Mouse (Mus musculus) layer of hippocampus, adult 6 months (tissue): ENCODE results near the gene Cage1. TPM values are rescaled to one million over a fixed set of nuclear protein-coding genes. Genes with fewer than 3 reads are reported as not detected.

Experiments used
- long read RNA-seq, 2 experiments: library from polyadenylated mRNA; unstranded; transcript quantifications; one replicate each; pipeline ENCODE4 v2.0.0; 2019 to 2020
- microRNA-seq: library from miRNA; unstranded; fragments of <30 nt; microRNA quantifications from one replicate; pipeline ENCODE4 v1.2.0, GENCODE M21; 2020
- polyA plus RNA-seq: library from polyadenylated mRNA; unstranded; fragments of <200 nt; fragmentation: Nextera tagmentation; gene quantifications from 2 replicates; pipeline ENCODE4 v1.2.3, GENCODE M21; 2021

The Cage1 gene
- polyA plus RNA-seq = 1.8 and 2.4 TPM in 2 replicates
- long read RNA-seq, experiment 1, partial matches to known transcripts = 1 of 2 reads
- long read RNA-seq, experiment 1, other reads (novel, unspliced or antisense) = 1 of 2 reads
- long read RNA-seq, experiment 2, partial matches to known transcripts = 2 of 20 reads
- long read RNA-seq, experiment 2, other reads (novel, unspliced or antisense) = 11 of 20 reads

DNA sequence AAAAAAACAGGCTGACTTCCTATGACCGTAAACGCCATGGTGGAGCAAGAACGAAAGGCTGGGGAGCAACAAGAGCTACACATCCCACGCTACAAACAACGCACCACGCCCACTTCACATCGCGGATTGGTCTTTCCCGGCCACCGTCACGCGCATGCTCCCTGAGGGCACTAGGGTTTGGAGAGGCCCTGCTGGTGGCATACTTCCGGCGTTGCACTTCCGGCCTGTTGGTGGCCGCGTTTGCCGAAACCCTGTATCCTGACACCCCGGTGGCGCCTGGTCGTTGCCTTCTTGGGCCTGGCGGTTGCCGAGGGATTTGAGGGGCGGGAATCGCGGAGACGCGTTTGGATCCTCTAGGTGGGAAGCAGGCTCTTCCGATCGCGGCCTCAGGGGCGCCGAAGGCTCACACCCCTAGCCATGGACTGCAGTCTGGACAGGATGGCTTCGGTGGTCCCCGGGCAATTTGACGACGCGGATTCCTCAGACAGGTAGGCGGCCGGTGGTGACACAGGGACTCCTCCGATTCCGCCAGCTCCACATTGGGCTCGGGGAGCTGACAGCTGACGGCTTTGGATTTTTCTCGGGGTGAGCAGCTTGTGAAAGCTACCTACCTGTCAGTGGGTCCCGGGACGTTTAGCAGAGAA, at the start of gene Cage1:
TSS of gene Cage1 (minus strand) at position 26 of the 644 bp plus-strand sequence.

DNA sequence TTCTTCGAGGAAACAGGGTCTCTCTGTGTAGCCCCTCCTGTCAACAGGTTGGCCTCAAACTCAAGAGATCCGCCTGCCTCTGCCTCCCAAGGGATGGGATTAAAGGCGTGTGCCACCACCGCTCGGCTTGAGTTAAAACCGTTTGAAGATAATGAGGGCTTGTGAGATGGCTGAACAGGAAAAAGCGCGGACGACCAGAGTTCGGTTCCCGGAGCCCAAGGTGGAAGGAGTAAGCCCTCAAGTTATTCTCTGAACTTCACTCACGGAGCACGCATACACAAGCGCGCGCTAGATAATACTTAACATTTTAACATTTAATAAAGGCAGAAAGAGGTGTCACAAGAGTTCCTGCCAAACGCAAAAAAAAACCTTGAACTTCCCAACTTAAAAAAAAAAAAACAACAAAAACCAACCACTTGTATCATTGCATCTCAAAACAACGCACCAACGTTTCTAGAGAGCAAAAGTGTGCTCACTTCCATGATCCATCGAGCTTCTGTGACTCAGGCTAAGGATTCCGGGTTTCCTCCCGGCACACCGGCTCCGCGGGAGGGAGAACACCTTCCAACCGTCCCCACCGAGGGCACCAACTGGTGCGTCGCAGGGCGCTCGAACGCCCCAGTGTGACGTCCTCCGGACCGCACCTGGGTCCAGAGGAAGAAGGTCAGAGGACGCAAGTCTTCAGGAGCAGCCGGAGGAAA, 376 bp downstream of the Cage1 start, which contains the start of gene Riok1:
TSS of gene Riok1 (plus strand) at position 653 of the 701 bp plus-strand sequence.

DNA sequence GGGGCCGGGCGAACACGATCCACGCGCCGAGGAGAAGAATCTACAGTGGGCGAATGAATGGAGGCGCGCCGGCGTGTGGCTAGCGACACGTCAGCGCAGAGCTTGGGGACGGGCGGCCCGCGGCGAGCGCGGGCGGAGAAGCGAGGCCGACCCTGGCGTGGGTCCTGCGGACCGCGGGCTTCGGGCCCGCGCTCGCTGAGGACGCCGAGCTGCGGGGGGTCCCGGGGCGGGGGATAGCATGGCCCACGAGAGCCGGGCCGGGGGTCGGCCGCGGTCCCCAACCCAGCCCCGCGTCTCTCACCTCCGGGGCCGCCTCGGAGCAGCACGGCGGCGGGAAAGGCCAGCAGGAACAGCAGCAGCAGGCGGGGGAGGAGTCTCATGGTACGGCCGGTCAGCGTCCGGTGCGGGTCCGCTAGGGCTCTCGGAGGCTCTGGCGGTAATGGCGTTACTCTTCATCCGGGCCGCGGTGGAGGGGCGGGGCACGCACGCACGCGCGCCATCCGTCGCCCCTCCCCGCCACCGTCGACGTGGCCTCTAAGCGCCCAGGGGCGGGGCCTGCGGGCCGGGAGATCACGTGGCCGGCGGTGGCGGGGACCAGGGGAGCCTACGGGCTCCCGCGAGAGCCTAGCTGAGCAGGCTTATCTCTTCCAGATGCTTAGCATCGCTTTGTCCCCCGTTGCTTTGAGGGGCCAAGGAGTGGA, 43.0 kb downstream of the Cage1 start, which contains the start of gene Ssr1:
TSS of gene Ssr1 (minus strand) at position 514 of the 701 bp plus-strand sequence.

Small RNAs within 50 kb of the gene (microRNA-seq; reads per million reads assigned to microRNA genes)
- gene Gm27387 = not detected

Other genes with a start within 250 kb of the Cage1 start
- 39.1 and 66.1 TPM in 2 replicates for gene Ssr1, start 42.9 kb downstream of the Cage1 start, polyA plus RNA-seq
- 8.5 and 8.6 TPM in 2 replicates for gene Riok1, start 74 bp downstream of the Cage1 start, polyA plus RNA-seq
- 1.6 and 1.7 TPM in 2 replicates for gene Dsp, start 114.2 kb upstream of the Cage1 start, polyA plus RNA-seq
- 12.2 and 12.6 TPM in 2 replicates for gene Snrnp48, start 167.9 kb upstream of the Cage1 start, polyA plus RNA-seq